Mouse (Mus musculus) kidney, postnatal 0 days (tissue): Measurements from ENCODE around the gene 4931414P19Rik. TPM values are rescaled to one million over a fixed set of nuclear protein-coding genes. Genes with fewer than 3 reads are reported as not detected.
A peak's percentile ranks its signal among the peaks of the same experiment; 100 is the strongest.

Experiments
- ATAC-seq: fragments of 200-750 bp; cut with Nextera tagmentation; replicated peaks from 2 replicates; pipeline ENCODE4 v1.8.0; 2017; ENCODE audit warnings: low read depth, moderate number of reproducible peaks, moderate TSS enrichment, moderate library complexity; ENCODE audit not compliant: low FRiP score
- DNase-seq: peaks from one replicate; pipeline ENCODE4 v3.0.0-alpha.2; 2016; ENCODE audit warnings: low spot score
- H3K27ac ChIP-seq: fragments of 300-500 bp; sonication (generic); 2 replicates; pipeline ENCODE4 v1.5.1; 2014; ENCODE audit warnings: mild to moderate bottlenecking
- H3K27me3 ChIP-seq: fragments of 300-500 bp; sonication (generic); 2 replicates; pipeline ENCODE4 v1.6.1; 2014; ENCODE audit warnings: low read length, mixed read lengths; ENCODE audit not compliant: insufficient read depth
- H3K36me3 ChIP-seq: fragments of 300-500 bp; sonication (generic); 2 replicates; pipeline ENCODE4 v1.6.1; 2014; ENCODE audit warnings: low read length, mixed read lengths; ENCODE audit not compliant: insufficient read depth
- H3K4me1 ChIP-seq: fragments of 300-500 bp; sonication (generic); replicated peaks from 2 replicates; pipeline ENCODE4 v1.6.1; 2014; ENCODE audit warnings: antibody characterized with exemption, low read length, mixed read lengths; ENCODE audit not compliant: insufficient read depth
- H3K4me2 ChIP-seq: fragments of 300-500 bp; sonication (generic); 2 replicates; pipeline ENCODE4 v1.6.1; 2014; ENCODE audit warnings: mild to moderate bottlenecking, low read length, moderate library complexity, mixed read lengths
- H3K4me3 ChIP-seq: fragments of 300-500 bp; sonication (generic); replicated peaks from 2 replicates; pipeline ENCODE4 v1.5.1; 2014; ENCODE audit warnings: low read depth, low read length
- H3K9ac ChIP-seq: fragments of 300-500 bp; sonication (generic); 2 replicates; pipeline ENCODE4 v1.6.1; 2014; ENCODE audit warnings: low read depth, low read length
- H3K9me3 ChIP-seq: fragments of 300-500 bp; sonication (generic); replicated peaks from 2 replicates; pipeline ENCODE4 v1.6.1; 2016; ENCODE audit warnings: low read length, inconsistent platforms, mixed read lengths
- CTCF ChIP-seq: IDR thresholded peaks from 2 replicates; pipeline ENCODE4 v1.5.1; 2016; ENCODE audit warnings: antibody characterized with exemption, low read depth, mild to moderate bottlenecking, moderate library complexity
- WGBS: fragments of 180-500 bp; shearing (Covaris S2); extraction: QIAGEN DNeasy Blood & Tissue Kit; methylation state at CpG from one replicate; pipeline ENCODE4 v1.1.7; 2014; 5-methylcytosine and 5-hydroxymethylcytosine counted together
- polyA plus RNA-seq: library from polyadenylated mRNA; unstranded; fragments of >200 nt; fragmentation: Nextera tagmentation; extraction: Ambion mirVana; gene quantifications from 2 replicates; pipeline ENCODE4 v1.2.1, GENCODE M21; 2015

4931414P19Rik gene
- polyA plus RNA-seq, 1 experiment from 2014 or later = 6.4 TPM

GRCm38 (mm10) chr14:54594631-54595414 lies 11.0 kb downstream of the 4931414P19Rik start:
- ATAC-seq (no peak), DNase-seq (no peak)
- Histone ChIP-seq H3K9ac (no peak overlapping the region), H3K4me1 (peaks cover 5% of the 10 kb centered on the region; the same call in 1 of the 2 replicates), H3K4me2 (no peak overlapping the region), H3K4me3 (no peak overlapping the region), H3K27ac (no peak overlapping the region), H3K9me3 (no peaks in the 10 kb centered on the region), H3K36me3 (0 out of 2 replicates have a peak, but pooled peaks cover 8% of the 10 kb centered on the region), H3K27me3 (no peaks in the 10 kb centered on the region)
- WGBS = 80% methylated on average over 28 of the region's 28 CpGs
- TF ChIP-seq CTCF = no peak

GRCm38 (mm10) chr14:54594055-54594454 lies 11.7 kb downstream of the 4931414P19Rik start:
- 80% methylated on average over 3 of the region's 3 CpGs for WGBS
- Histone ChIP-seq H3K36me3 (0 out of 2 replicates have a peak, but pooled peaks cover 4% of the 10 kb centered on the region), H3K27ac (no peak overlapping the region), H3K27me3 (no peaks in the 10 kb centered on the region), H3K4me3 (no peak overlapping the region), H3K9me3 (no peaks in the 10 kb centered on the region), H3K9ac (no peak overlapping the region), H3K4me2 (no peak overlapping the region), H3K4me1 (peaks cover 5% of the 10 kb centered on the region; the same call in 1 of the 2 replicates)
- no peak for ATAC-seq
- peak; percentile 42 for TF ChIP-seq CTCF
- no peak for DNase-seq

- Histone ChIP-seq H3K9me3 (no peaks in the 10 kb centered on the region), H3K36me3 (0 out of 2 replicates have a peak, but pooled peaks cover 4% of the 10 kb centered on the region), H3K4me3 (no peak overlapping the region), H3K9ac (no peak overlapping the region), H3K4me2 (no peak overlapping the region), H3K27ac (peak overlapping the region; percentile 72), H3K27me3 (no peaks in the 10 kb centered on the region), H3K4me1 (peaks cover 5% of the 10 kb centered on the region; the same call in 1 of the 2 replicates)
- DNase-seq (peak; percentile 94), ATAC-seq (peak; percentile 75)
- WGBS = 15% methylated on average over 10 of the region's 10 CpGs
- no peak for TF ChIP-seq CTCF
These were observed 13.4 kb downstream of the 4931414P19Rik start for GRCm38 (mm10) chr14:54592319-54592934.

- DNase-seq (no peak), ATAC-seq (no peak)
- Histone ChIP-seq H3K27ac (no peak overlapping the region), H3K27me3 (no peaks in the 10 kb centered on the region), H3K36me3 (0 out of 2 replicates have a peak, but pooled peaks cover 4% of the 10 kb centered on the region), H3K4me3 (no peak overlapping the region), H3K4me2 (no peak overlapping the region), H3K9me3 (no peaks in the 10 kb centered on the region), H3K9ac (no peak overlapping the region), H3K4me1 (peaks cover 5% of the 10 kb centered on the region; the same call in 1 of the 2 replicates)
- 91% methylated on average over 16 of the region's 16 CpGs for WGBS
- no peak for TF ChIP-seq CTCF
These were observed 14.7 kb downstream of the 4931414P19Rik start for GRCm38 (mm10) chr14:54591056-54591455.

GRCm38 (mm10) chr14:54583681-54584338 lies 22.0 kb downstream of the 4931414P19Rik start:
- 36% methylated on average over 7 of the region's 7 CpGs for WGBS
- peak; percentile 82 for DNase-seq
- peaks cover 11% of the 10 kb centered on the region; the same call in 1 of the 2 replicates for H3K36me3 ChIP-seq

GRCm38 (mm10) chr14:54582536-54582935 lies 23.3 kb downstream of the 4931414P19Rik start:
- H3K36me3 ChIP-seq = peaks cover 11% of the 10 kb centered on the region; the same call in 1 of the 2 replicates
- DNase-seq = no peak
- no peak for ATAC-seq
- no peaks in the 10 kb centered on the region for H3K9me3 ChIP-seq
- H3K4me2 ChIP-seq = no peak overlapping the region
- no peaks in the 10 kb centered on the region for H3K27me3 ChIP-seq
- 89% methylated on average over 9 of the region's 9 CpGs for WGBS
- no peak for TF ChIP-seq CTCF
- H3K9ac ChIP-seq = no peak overlapping the region
- H3K4me3 ChIP-seq = no peak overlapping the region
- no peak overlapping the region for H3K27ac ChIP-seq
- peaks cover 7% of the 10 kb centered on the region; the same call in 1 of the 2 replicates for H3K4me1 ChIP-seq

More at GRCm38 (mm10) chr14:54583681-54584338, 22.0 kb downstream of the 4931414P19Rik start:
- H3K4me2 ChIP-seq = no peak overlapping the region
- peak; percentile 64; the same call in 1 of the 2 replicates for ATAC-seq
- TF ChIP-seq CTCF = peak; percentile 81
- H3K4me1 ChIP-seq = peaks cover 1% of the 10 kb centered on the region; the same call in 1 of the 2 replicates
- no peak overlapping the region for H3K27ac ChIP-seq
- no peak overlapping the region for H3K9ac ChIP-seq
- no peaks in the 10 kb centered on the region for H3K9me3 ChIP-seq
- no peaks in the 10 kb centered on the region for H3K27me3 ChIP-seq
- H3K4me3 ChIP-seq = no peak overlapping the region
